Mouse (Mus musculus): ENCODE data around the gene Btbd9.

Btbd9 gene

GRCm38 (mm10) chr17:30484446-30485066, 91.7 kb downstream of the Btbd9 start:
- no peak for DNase-seq (ENCODE audit: low spot score in 2 of 2)

GRCm38 (mm10) chr17:30481766-30482165, 94.5 kb downstream of the Btbd9 start:
- no peak for DNase-seq (ENCODE audit: low spot score in 2 of 2)

- DNase-seq (ENCODE audit: low spot score in 2 of 2): no peak
Observed at GRCm38 (mm10) chr17:30481341-30481740, 94.9 kb downstream of the Btbd9 start.

- DNase-seq (ENCODE audit: low spot score in 2 of 2): no peak
Observed at GRCm38 (mm10) chr17:30480381-30480780, 95.9 kb downstream of the Btbd9 start.

- DNase-seq (ENCODE audit: low spot score in 2 of 2): no peak
Observed at GRCm38 (mm10) chr17:30478181-30478580, 98.1 kb downstream of the Btbd9 start.

GRCm38 (mm10) chr17:30474561-30474960, 101.7 kb downstream of the Btbd9 start:
- DNase-seq (ENCODE audit: low spot score in 2 of 2): no peak

GRCm38 (mm10) chr17:30472776-30473175, 103.5 kb downstream of the Btbd9 start:
- no peak for DNase-seq (ENCODE audit: low spot score in 2 of 2)

GRCm38 (mm10) chr17:30471512-30471911, 104.8 kb downstream of the Btbd9 start:
- DNase-seq (ENCODE audit: low spot score in 2 of 2): no peak

GRCm38 (mm10) chr17:30470790-30471189, 105.5 kb downstream of the Btbd9 start:
- no peak for DNase-seq (ENCODE audit: low spot score in 2 of 2)

GRCm38 (mm10) chr17:30470286-30470685, 106.0 kb downstream of the Btbd9 start:
- no peak for DNase-seq (ENCODE audit: low spot score in 2 of 2)

- DNase-seq (ENCODE audit: low spot score in 2 of 2): no peak
Observed at GRCm38 (mm10) chr17:30469511-30470076, 106.7 kb downstream of the Btbd9 start.

- DNase-seq (ENCODE audit: low spot score in 2 of 2): no peak
Observed at GRCm38 (mm10) chr17:30468368-30468767, 107.9 kb downstream of the Btbd9 start.

- DNase-seq (ENCODE audit: low spot score in 2 of 2): no peak
Observed at GRCm38 (mm10) chr17:30467566-30468213, 108.6 kb downstream of the Btbd9 start.

- no peak for DNase-seq (ENCODE audit: low spot score in 2 of 2)
Observed at GRCm38 (mm10) chr17:30465060-30465762, 111.1 kb downstream of the Btbd9 start.

- DNase-seq (ENCODE audit: low spot score in 2 of 2): no peak
Observed at GRCm38 (mm10) chr17:30464240-30464745, 112.0 kb downstream of the Btbd9 start.

GRCm38 (mm10) chr17:30460727-30461349, 115.5 kb downstream of the Btbd9 start:
- no peak for DNase-seq (ENCODE audit: low spot score in 2 of 2)

GRCm38 (mm10) chr17:30459706-30460105, 116.6 kb downstream of the Btbd9 start:
- no peak for DNase-seq (ENCODE audit: low spot score in 2 of 2)

- no peak for DNase-seq (ENCODE audit: low spot score in 2 of 2)
Observed at GRCm38 (mm10) chr17:30458926-30459325, 117.4 kb downstream of the Btbd9 start.

GRCm38 (mm10) chr17:30458301-30458700, 118.0 kb downstream of the Btbd9 start:
- no peak for DNase-seq (ENCODE audit: low spot score in 2 of 2)

- no peak for DNase-seq (ENCODE audit: low spot score in 2 of 2)
Observed at GRCm38 (mm10) chr17:30457486-30457885, 118.8 kb downstream of the Btbd9 start.

GRCm38 (mm10) chr17:30456293-30456692, 120.0 kb downstream of the Btbd9 start:
- DNase-seq (ENCODE audit: low spot score in 2 of 2): no peak

- DNase-seq (ENCODE audit: low spot score in 2 of 2): peak; percentile 60 to 86
Observed at GRCm38 (mm10) chr17:30454862-30455243, 121.4 kb downstream of the Btbd9 start.

Data from spleen, postnatal 4 days (tissue).